Mouse (Mus musculus) megakaryocyte, embryonic 14.5 days (primary cell): Measurements from ENCODE around the gene Atpaf2.

ENCODE experiments used
- FLI1 ChIP-seq: IDR thresholded peaks from 2 replicates; pipeline ENCODE4 v1.6.1; 2012; ENCODE audit warnings: low read length, inconsistent platforms, mixed read lengths
- GATA1 ChIP-seq: IDR thresholded peaks from 3 replicates; pipeline ENCODE4 v1.6.1; 2012; ENCODE audit warnings: mixed read lengths, low read length, inconsistent platforms, borderline replicate concordance

- no peak for TF ChIP-seq GATA1
- no peak for TF ChIP-seq FLI1
These were observed 15.2 kb upstream of the Atpaf2 start for GRCm38 (mm10) chr11:60433501-60433900.
